Mouse (Mus musculus) layer of hippocampus, postnatal 10 days (tissue): ENCODE data around the gene Zfp345. TPM values are rescaled to one million over a fixed set of nuclear protein-coding genes. Genes with fewer than 3 reads are reported as not detected.
"Not testable (repeated sequence)": the region's sequence is repeated elsewhere in the genome, so short reads cannot be mapped to it uniquely, and the experiment has no call there.

Experiments
- DNase-seq, 2 experiments: peaks; one replicate each; pipeline ENCODE4 v3.0.0; 2021; ENCODE audit warnings: low spot score in 2 of 2
- long read RNA-seq: library from polyadenylated mRNA; stranded (forward); transcript quantifications from one replicate; pipeline ENCODE4 v2.0.0, GENCODE M21; 2023
- total RNA-seq, 2 experiments: library from RNA; stranded (reverse); gene quantifications; 2 replicates each; pipeline ENCODE4 v1.2.3; 2021

The Zfp345 gene
- under 1 TPM; 0.25 to 0.66 TPM for total RNA-seq
- long read RNA-seq: 0 reads

DNA sequence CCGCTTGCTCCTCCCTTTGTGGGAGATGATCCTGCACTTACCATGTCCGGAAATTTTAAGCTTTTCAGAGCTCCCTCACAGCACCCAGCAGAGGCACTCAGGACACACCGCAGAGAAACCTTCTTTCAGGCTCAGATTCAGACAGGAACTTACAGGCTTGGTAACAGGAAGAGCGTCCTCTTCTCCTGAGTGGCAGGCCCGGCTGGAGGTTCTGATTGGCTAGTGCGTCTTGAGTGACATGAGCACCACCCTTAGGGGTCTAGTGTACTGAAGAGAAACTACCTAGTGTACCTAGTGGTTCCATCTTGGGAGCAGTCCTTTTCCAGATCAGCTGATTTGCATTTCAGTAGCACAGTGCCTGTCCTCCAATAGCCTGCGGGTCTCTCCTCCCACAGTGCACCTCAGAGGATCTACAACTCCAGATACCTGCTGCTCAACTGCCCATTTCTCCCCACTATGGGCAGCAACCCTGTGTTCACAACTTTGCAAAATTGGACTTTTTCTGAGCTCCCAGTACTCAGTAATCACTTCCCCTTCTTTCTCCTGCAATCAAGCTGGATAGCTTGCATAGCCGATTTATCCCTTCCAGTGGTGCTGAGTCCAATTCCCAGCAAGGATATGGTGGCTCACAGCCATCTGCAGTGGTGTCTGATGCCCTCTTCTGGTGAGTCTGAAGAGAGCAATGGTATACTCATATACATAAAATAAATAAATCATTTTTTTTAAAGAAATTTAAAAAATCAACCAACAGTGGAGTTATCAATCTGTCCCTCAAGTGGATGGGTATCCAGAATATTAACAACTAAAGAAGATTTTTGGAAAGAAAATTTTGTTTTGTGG, at the start of gene Zfp345:
TSS of gene Zfp345 (minus strand) at position 153 of the 840 bp plus-strand sequence.
- DNase-seq: not testable (repeated sequence)

GRCm38 (mm10) chr2:150525703-150526207, 40.9 kb upstream of the Zfp345 start:
- no peak for DNase-seq

DNA sequence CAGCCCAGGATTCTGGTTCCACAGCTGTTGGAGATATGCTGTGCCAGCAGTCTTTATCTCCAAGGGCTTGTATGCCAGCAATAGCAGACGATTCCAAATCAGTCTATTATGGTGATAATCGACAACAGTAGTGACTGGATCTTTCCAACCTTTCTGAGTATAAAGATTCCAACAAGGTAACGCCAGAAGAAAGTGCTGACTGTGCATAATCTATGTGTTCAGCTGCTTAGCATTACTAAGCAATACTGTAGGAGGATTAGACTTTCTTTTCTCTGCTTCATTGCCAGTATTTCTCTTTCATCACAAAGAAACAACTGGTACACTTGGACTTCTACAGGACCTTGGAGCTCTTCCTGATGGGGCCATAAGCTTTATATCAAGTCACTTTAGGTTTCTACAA, 27.9 kb upstream of the Zfp345 start:
- DNase-seq: no peak

- not testable (repeated sequence) for DNase-seq
Measured at GRCm38 (mm10) chr2:150500124-150500973, 15.5 kb upstream of the Zfp345 start.

GRCm38 (mm10) chr2:150493031-150493430, 8.1 kb upstream of the Zfp345 start:
- DNase-seq: no peak

DNA sequence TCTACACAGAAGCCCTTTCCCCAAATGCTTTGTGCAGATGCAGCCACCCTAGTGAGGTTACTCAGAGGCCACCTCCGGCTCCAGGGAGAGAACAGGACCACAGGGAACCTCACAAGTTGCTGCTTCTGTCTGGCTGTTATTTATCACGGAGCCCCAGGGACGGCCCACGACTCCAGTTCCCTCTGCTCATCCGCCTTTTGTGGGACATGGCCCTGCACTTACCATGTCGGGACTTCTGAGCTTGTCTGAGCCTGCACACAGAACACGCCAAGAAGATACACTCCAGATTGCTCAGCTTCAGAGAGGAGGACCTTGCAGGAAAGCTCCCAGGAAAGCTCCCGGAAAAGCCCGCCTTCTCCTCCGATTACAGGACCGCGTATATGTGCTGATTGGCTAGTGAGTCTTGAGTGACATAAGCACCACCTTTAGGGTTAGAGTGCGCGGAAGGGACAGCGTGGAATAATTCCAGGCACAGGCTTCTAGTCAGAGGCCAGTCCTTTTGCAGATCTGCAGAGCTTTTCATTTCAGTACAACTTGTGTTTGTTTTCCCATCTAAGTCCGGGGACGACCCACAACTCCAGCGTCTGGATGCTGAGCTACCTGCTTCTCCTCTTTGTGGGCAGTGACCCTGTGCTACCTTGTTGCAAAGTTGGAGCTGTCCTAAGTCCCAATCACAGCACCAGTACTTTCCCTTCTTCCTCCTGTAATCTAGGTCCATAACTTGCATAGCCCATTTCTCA, 33.5 kb downstream of the Zfp345 start, which contains the start of gene Zfp442:
TSS of gene Zfp442 (minus strand) at position 307 of the 740 bp plus-strand sequence.
- peak; percentile 48 to 68 for DNase-seq

DNA sequence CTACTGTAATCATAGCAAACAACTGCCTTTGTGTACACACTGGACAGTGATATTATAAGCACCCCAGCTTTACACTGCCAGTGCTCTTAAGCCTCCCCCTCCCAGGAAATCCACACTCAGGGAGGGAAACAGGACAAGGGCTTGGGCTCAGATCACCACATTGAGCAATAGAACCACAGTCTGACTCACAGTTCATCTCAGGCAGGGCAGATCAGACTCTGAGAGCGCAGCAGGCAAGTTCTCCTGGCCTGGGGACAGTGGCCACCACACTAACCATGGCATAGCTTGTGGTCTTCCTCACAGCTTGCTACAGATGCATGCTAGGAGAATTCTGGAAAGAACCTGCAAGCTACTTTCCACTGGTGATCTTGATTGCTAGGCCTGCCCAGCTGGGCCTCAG, 45.8 kb downstream of the Zfp345 start:
- not testable (repeated sequence) for DNase-seq

Other genes starting within 250 kb of the Zfp345 start
- gene Gm21994, start 229.5 kb downstream of the Zfp345 start, total RNA-seq: 1 to 10 TPM; 7.6 TPM
- under 1 TPM; 0.16 to 0.29 TPM for gene Gm14124, start 227.6 kb downstream of the Zfp345 start, total RNA-seq
- 1 to 10 TPM in 1 of 2 experiments, not detected in 1; 2.5 TPM for gene Gm10130, start 161.4 kb downstream of the Zfp345 start, total RNA-seq
- 10 to 100 TPM; 10.7 to 12.3 TPM for gene 3300002I08Rik, start 122.3 kb downstream of the Zfp345 start, total RNA-seq
- 1 to 10 TPM; 7.6 to 8.6 TPM for gene Zfp442, start 33.6 kb downstream of the Zfp345 start, total RNA-seq
- gene Cst7, start 85.3 kb upstream of the Zfp345 start, total RNA-seq: not detected
- 10 to 100 TPM; 48.9 to 53.0 TPM for gene Apmap, start 123.5 kb upstream of the Zfp345 start, total RNA-seq
- gene Acss1, start 183.4 kb upstream of the Zfp345 start, total RNA-seq: 10 to 100 TPM; 19.5 to 21.9 TPM
- gene Vsx1, start 204.3 kb upstream of the Zfp345 start, total RNA-seq: under 1 TPM; 0.09 to 0.30 TPM